Mouse (Mus musculus) embryonic stem cell, embryonic (primary cell): ENCODE data around the gene Slc2a12.

ENCODE experiments used
- CTCF ChIA-PET, 4 experiments: fragments of 300-600 bp in 2 of 4; fragments of 350-600 bp in 2 of 4; sonication (Branson Sonifier 250); formaldehyde crosslinking; loops; one replicate each; lab custom pipeline; 2022; ENCODE audit warnings: inconsistent platforms in 2 of 4; lab: Charles Lee
- POLR2A ChIA-PET, 4 experiments: fragments of 300-600 bp in 2 of 4; fragments of 350-600 bp in 2 of 4; sonication (Branson Sonifier 250); formaldehyde crosslinking; loops; one replicate each; lab custom pipeline; 2022; ENCODE audit warnings: antibody characterized with exemption in 4 of 4, inconsistent platforms in 1 of 4; lab: Charles Lee

The Slc2a12 gene

DNA sequence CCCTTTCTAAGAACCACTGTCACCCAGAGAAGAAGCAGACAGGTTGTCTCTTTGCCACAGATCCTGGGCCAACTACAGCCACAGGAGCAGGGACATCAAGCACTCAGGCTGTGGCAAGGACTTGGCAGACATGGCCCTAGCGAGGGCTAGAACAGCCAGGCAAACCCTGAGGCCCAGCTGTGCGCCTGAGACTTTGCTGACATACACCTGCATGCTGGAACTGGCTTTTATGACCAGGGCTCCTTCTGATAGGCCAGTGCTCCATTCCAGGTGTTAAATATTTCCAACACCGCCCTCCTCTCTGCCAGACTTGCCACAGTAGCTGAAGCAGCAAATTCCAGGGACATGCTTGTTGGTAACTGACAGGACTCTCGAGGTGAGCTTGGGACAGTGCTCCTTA is 3.9 kb downstream of the Slc2a12 start:
- ChIA-PET CTCF (no interaction called here), POLR2A (interaction anchor here in 2 of 4 experiments (1.5 to 1.8 kb wide), 2 partner anchors 82 to 95 kb away, joined by 3 to 6 read pairs; partner anchors contain the start of gene Tbpl1 (in 1 of the 2))

DNA sequence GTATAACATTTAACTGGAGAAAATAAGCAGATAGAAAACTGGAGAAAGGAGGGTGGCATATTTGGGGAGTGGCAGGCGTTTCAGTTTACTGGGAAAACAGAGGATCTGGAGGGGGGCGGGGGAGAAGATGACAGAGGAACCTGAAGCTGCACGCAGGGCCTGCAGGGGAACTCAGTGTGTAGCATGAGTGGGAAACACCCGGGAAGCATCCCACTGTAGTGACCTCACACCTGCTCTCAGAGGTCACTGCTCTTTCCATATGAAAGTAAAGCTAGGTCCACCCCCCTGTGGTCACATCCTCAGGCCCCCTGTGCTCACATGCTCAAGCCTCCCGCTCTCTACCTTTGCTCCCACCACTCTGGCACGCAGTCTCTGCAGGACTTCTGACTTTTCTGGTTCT is 9.0 kb downstream of the Slc2a12 start:
- POLR2A ChIA-PET: no interaction called here
- CTCF ChIA-PET: no interaction called here

DNA sequence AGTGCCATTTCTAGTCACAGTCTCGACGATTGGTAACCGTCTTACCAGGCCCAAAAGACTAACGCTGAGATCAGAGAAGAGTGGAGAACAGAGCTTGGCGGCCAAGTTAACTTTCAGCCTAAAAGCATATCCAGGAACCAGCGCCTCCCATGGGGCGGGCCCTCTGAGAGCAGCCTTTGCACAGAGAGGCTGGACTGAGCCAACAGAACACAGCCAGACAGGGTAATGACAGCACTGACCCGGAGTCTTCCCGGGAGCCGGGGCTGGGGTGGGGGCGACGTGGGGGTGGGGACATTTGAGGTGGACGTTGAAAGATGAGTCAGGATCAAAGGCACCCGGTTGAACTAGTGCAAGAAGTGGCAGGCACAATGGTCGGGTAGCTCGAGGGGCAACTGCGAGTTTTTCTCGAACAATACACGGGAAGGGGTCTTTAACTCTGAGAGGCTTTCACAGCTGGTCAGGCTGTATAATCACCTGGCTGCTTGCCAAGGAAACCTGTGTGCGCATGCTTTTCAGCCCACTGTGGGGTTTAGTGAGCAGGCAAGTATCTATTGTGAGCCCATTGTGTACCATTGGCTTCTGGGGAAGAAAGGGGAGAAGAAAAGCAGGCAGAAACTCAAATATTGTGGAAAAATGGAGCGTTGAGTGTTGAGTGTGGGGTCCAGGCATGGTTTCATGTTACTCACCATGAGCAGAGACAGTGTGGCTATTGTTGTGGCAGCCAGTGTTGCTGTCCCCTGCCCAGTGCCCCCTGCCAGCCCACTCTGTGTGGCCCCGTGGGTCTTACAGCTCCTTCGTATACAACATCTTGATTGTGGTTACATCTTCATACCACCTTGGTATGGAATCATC is 13.9 kb downstream of the Slc2a12 start:
- POLR2A ChIA-PET: interaction anchor here in 2 of 4 experiments (0.7 to 0.9 kb wide), 2 partner anchors 14 to 309 kb away, joined by 3 read pairs; partner anchors contain the start of gene Slc2a12 (in 1 of the 2)
- CTCF ChIA-PET: no interaction called here

DNA sequence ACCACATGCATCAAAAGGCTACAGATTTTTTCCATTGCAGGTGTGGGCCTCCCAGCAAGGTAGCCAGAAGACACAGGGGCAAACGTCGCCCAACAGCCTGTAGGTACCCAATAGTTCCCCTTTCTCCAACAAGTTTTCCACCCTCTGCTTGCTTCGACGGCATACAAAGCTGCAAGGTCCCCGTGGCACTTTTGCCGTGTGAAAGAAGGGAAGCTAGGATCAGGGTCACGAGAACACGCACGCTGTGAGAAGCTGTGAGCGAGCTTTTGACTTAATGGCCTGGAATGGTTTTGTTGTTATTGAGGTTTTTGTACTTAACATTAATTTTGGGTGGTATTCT is 14.5 kb downstream of the Slc2a12 start:
- ChIA-PET CTCF (interaction anchor here in 1 of 4 experiments (0.6 kb wide), 1 partner anchor 199 kb away, joined by 4 read pairs; no protein-coding TSS in a partner anchor), POLR2A (interaction anchor here in 1 of 4 experiments (0.7 kb wide), 1 partner anchor 310 kb away, joined by 3 read pairs; no protein-coding TSS in a partner anchor)

DNA sequence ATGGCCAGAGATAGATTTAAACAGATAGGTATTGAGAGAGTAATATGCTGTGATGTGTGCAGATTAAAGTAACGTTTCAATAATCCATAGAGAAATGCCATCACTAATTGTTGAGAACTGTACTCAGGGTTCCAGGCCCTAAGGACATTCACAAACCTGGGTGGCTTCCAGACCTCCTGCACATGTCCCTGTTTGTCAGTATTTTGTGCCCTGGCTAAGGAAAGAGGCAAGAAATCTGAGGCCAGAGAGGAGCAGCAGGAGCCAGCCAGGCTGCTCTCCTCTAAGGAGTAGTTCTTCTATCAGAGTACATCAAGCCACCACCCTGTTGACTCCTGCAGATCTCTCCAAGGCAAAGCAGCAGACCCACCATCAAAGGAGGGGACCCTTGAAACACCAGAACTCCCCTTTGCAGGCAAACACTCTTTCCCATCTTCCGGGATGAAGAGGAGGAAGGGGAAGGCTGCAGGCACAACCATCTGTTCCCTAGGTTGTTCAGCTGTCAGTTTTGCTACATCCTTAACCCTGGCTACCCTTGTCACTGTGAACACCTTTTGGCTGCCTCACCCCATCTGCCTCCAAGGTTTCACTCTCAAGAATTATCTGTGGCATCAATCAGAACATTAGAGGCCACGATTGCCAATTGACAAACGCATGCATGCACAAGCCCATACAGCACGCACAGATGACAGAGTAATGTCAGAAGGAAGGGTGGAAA is 15.6 kb downstream of the Slc2a12 start:
- POLR2A ChIA-PET: no interaction called here
- CTCF ChIA-PET: no interaction called here

DNA sequence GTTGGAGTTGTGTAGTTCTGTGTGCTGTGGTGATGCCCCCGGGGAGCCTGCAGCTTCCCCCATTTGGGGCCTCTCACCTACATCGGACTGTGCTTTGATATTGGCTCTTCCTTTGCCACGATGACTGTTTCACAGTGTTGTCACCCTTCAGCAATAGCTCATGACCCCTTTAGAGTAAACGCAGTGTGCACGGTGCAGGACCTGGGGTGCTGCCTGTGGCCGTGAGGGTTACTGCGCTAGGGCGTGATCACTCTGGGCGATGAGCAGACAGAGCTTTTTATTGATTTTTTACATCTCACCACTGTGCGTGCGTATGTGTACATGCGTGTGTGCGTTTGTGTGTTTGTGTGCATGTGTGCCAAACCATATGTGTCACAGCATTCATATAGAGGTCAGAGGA is 23.7 kb downstream of the Slc2a12 start:
- ChIA-PET CTCF (interaction anchor here in 1 of 4 experiments (0.6 kb wide), 1 partner anchor 251 kb away, joined by 3 read pairs; no protein-coding TSS in a partner anchor), POLR2A (no interaction called here)

DNA sequence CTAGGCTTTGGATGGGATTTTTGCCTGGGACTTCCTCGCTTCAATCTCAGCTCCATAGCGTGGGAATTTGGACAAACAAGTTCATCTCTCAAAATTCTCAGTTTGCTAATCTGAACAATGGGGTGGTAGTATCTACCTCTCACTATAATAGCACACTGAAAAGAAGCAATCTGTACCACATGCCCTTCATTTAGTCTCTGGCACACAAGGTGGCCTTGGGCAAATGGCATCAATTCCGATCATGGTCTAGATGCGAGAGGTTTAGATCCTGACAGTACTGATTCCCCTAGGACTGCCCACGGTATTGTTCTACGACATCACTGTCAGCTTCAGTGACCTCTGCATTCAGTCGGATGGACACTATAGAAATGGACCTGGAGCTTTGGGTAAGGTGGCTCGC is 29.4 kb downstream of the Slc2a12 start:
- ChIA-PET POLR2A (interaction anchor here in 1 of 4 experiments (0.7 kb wide), 1 partner anchor 23 kb away, joined by 3 read pairs; no protein-coding TSS in a partner anchor), CTCF (no interaction called here)

DNA sequence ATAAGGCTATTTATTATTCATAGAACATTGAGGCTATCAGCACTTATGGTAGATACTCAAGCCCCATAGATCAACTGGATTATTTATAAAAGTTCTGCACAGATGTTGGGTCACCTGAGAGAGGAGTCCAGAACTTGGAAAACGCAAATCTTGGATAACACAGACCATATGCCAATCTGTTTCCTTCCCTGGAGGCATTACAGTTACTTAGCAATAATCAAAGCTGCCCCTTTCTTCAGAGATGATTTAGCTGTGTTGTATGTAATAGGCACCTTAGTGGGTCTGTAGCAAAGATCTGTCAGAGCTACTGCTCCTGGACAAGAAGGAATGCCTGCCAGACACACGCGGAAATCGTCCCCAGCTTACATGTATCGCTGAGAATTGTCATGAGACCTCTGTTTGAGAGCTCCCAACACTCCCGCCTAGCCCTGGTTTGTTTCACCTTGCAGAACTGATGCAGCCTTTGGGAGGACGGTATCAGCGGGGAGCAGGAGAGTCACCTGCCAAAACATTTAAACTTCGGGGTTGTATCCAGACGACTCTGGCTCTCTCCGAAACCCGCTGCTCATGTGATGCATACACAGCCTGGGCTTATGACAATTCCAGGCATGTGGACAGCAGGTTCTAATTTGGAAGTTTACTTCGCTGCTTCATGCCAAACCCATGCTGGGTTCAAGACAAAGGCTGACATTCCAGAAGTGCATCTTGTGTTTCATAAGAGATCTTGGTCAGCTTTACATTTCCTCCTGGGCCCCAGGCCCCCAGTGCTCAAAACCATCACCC is 31.2 kb downstream of the Slc2a12 start:
- POLR2A ChIA-PET: interaction anchor here in 3 of 4 experiments (0.6 to 1.2 kb wide), 5 partner anchors 28 to 608 kb away, joined by 3 to 6 read pairs (median 4); partner anchors contain the start of gene 4930444G20Rik (in 1 of the 3)
- CTCF ChIA-PET: interaction anchor here in 1 of 4 experiments (0.6 to 0.7 kb wide), 2 partner anchors 148 to 535 kb away, joined by 4 to 12 read pairs; no protein-coding TSS in a partner anchor

DNA sequence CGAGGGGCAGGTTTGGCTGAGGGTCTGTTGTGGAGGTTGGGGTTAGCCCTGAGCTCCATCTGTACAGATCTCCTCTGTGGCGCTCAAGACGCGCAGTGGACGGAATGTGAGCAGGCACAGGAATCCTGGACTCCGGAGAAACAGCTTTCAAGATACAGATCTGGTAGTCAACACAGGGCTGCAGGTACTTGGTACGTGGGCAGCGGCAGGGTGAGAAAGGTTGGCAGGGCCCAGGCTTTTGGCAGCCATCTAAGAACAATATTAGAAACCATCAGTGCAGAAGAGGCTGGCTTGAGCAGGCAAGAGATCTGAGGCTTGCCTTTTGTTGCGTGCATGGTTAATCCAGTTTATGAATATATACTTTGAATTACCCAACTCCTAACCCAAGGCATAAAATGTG is 51.4 kb downstream of the Slc2a12 start:
- CTCF ChIA-PET: interaction anchor here in 1 of 4 experiments (2.6 kb wide), 1 partner anchor 17 kb away, joined by 8 read pairs; no protein-coding TSS in a partner anchor
- POLR2A ChIA-PET: interaction anchor here in 2 of 4 experiments (0.5 to 1.3 kb wide), 5 partner anchors 17 to 1130 kb away, joined by 3 to 4 read pairs (median 3); partner anchors contain the start of genes Slc2a12 (in 1 of the 2) and Tbpl1 (in 1 of the 2)

DNA sequence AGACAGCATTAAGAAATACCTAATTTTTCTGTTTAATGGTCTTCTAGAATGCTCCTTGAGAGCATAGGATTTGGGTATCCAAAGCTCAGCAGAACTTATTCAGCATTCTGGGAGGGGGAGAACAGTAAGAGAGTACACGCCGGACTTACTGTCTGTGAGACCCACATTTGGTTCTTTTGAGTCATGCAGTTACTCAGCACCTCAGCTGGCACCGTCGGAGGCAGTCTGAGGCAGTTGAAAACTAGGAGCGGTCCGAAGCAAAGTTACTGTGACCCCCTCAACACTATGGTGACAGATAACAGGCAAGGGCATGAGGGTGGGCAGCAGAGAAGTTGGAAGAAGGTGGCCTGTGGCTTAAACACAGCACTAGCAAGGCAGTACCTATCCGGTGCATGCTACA is 52.1 kb downstream of the Slc2a12 start:
- POLR2A ChIA-PET: interaction anchor here in 1 of 4 experiments (0.5 to 1.3 kb wide), 2 partner anchors 23 to 1130 kb away, joined by 3 read pairs; no protein-coding TSS in a partner anchor
- CTCF ChIA-PET: interaction anchor here in 1 of 4 experiments (2.6 kb wide), 1 partner anchor 16 kb away, joined by 8 read pairs; no protein-coding TSS in a partner anchor

DNA sequence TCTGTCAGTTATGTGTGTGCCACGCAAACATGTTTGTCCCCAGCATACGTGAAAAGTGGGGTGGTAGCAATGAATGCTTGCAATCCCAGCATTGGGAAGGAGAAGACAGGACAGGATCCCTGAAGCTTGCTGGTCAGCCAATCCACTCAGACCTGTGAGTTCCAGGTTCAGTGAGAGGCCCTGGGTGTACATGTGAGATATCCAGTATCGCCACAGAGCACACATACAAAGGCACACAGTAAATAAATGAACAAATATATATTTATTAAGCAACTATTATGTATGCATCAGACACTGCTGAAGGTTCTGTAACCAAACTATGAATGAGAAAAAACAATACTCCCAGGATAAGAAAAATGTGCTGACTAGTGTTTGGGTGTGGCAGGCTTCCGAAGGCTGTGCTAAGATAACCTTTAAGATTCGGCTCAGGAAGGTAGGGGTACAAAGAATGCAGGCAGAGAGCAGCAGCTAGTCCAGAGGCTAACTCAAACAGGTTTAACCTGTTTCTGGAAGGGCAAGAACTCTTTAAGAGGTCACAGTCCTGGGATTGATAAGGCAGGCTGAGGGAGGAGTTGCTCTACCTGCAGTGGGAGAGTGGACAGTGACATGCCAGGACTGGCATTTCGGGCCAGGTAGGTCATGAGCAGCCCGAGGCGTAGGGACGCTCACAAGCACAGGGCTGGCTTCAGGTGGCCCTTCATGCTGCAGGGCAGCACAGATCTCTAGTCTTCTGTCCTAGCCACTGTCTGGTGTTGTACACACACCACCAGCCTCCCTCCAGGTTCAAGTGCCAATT is 53.5 kb downstream of the Slc2a12 start:
- POLR2A ChIA-PET: interaction anchor here in 1 of 4 experiments (0.7 to 1.3 kb wide), 3 partner anchors 10 to 25 kb away, joined by 3 read pairs; no protein-coding TSS in a partner anchor
- CTCF ChIA-PET: no interaction called here

DNA sequence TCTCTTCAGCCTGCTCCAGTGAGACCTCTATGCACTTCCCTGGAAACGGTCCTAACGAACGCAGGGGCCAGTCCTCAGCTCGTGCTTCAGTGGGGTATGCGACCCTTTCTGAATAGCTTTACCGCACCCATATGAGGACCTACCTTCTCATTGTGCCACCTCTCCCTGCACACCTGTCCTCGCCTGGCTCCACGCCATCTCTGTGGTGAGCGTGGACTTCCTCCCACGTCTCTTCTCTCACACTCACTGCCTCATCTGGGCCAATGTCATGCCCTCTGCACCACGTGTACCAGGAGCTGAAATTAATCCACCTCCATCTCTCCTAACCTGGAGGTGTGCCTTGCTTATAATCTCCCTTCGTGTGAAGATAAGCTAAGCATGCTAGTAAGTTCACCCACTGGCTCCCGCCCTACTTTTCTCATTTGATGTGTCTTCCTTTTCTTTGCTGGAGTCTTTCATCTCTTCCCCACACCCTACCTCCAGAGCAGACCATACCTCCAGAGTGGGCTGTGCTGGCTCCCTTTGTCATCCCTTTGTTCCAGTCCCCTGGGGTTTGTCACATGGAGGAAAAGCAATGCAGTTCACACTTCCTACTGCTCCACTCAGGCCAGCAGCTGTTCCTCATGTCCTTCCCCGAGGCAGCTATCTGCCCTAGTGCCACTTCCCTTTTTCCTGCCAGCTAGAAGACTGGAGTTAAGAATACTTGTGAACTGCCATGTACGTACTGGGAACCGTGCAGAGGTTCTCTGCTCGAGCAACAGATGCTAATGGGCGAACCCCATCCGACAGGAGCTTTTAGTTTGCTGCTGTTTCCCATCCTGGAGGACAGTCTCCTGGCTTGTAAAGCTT is 54.9 kb downstream of the Slc2a12 start:
- ChIA-PET POLR2A (interaction anchor here in 2 of 4 experiments (0.7 to 2.4 kb wide), 4 partner anchors 9 to 32 kb away, joined by 3 to 17 read pairs (median 6); partner anchors contain the start of gene Tbpl1 (in 2 of the 2)), CTCF (no interaction called here)

DNA sequence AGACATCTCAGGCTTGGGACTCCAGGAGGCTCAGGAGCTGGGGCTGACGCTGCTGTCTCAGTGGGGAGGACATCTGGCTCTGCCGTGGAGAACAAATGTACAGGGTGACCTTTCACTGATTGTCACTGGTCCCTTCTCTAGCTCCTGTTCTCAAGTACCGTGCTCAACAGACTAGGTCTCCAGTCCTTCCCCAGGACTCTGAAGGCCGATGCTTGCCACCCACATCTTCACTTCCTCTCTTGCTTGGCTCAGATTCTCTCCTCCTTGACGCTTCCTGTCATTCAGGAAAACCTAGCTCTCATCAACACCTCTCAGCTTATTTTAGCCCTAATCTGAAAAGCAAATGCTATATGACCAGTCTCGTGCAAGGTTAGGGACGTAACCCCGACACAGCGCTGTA is 56.0 kb downstream of the Slc2a12 start:
- ChIA-PET CTCF (no interaction called here), POLR2A (interaction anchor here in 2 of 4 experiments (2.0 to 2.4 kb wide), 2 partner anchors 30 to 31 kb away, joined by 9 to 17 read pairs; partner anchors contain the start of gene Tbpl1 (in 2 of the 2))

DNA sequence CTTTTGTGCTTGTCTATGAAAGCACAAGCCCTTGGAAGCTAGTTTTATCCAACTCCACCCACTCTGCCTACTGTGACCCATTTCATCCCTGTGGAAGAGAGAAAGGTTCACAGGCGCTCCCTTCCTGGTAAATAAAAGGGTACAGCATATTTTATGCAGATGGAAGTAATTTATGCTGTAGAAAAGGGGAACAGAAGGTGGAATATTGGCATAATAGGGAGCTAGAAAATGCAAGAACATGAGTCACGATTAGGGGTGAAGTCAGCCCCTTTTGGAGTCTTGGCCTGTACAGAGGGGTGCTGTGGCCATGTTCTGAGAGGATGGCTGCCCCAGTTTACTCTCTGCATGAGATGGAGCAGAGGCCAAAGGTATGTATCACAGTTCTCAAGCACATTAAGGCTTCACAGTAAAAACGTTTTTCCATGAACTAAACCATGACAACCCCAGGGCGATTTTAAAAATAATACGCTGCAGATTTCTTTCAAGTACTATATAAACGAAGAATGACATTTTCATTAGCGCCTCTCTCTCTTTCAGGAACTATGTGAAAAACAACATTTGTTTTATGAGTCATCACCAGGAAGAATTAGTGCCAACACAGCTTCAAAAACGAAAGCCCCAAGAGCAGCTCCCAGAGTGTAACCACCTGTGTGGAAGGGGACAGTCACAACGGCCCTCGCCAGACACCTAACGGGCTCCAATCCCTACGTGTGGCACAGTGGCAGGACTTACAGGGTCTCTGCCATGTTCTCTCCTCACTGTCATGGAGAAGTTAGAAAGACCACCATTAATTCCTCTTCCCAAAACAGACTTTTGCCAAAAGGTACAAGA is 56.9 kb downstream of the Slc2a12 start:
- ChIA-PET POLR2A (interaction anchor here in 2 of 4 experiments (0.6 to 2.4 kb wide), 4 partner anchors 29 to 30 kb away, joined by 3 to 17 read pairs (median 6); partner anchors contain the start of gene Tbpl1 (in 2 of the 2)), CTCF (no interaction called here)

DNA sequence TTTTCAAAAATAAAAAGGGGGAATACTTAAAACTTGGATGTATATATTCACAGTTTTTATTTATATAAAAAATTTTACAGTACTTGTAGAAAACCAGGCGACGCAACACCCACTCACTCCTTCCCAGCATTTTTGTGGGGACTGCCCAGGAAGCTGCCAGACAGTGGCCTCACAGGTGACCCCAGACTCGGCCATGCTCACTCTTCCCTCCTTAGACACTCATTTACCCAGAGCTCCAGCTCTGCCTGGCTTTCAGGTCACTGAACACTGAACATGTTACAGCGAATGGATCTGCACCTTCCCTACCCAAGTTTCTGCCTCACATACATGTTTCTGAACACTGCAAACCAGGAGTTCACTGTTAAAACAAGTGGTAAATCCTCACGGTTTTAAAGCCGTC is 59.0 kb downstream of the Slc2a12 start:
- ChIA-PET POLR2A (interaction anchor here in 2 of 4 experiments (0.7 to 1.1 kb wide), 3 partner anchors 10 to 78 kb away, joined by 3 read pairs; no protein-coding TSS in a partner anchor), CTCF (interaction anchor here in 1 of 4 experiments (0.7 kb wide), 1 partner anchor 54 kb away, joined by 3 read pairs; no protein-coding TSS in a partner anchor)
